Mouse (Mus musculus) ES-E14 (cell line): ENCODE results near the gene Srsf3.

ENCODE experiments used
- ZC3H11A ChIP-seq: IDR thresholded peaks from 2 replicates; pipeline ENCODE4 v1.6.1; 2012; ENCODE audit warnings: low read depth, mild to moderate bottlenecking, inconsistent platforms, low read length, borderline replicate concordance
- ZNF384 ChIP-seq: IDR thresholded peaks from 2 replicates; pipeline ENCODE4 v1.6.1; 2012; ENCODE audit warnings: low read depth, low read length, inconsistent platforms

- no peak for TF ChIP-seq ZNF384
- TF ChIP-seq ZC3H11A, result no peak
Observed at GRCm38 (mm10) chr17:29000465-29000864, 32.0 kb upstream of the Srsf3 start.
